Mouse (Mus musculus) liver, embryonic 14.5 days (tissue): ENCODE results near the gene Aass.

Experiments used
- CTCF ChIP-seq: IDR thresholded peaks from 2 replicates; pipeline ENCODE4 v1.5.1; 2016; ENCODE audit warnings: antibody characterized with exemption, low read depth, control low read depth
- EP300 ChIP-seq: IDR thresholded peaks from 2 replicates; pipeline ENCODE4 v1.6.1; 2016; ENCODE audit warnings: antibody characterized with exemption, low read depth

GRCm38 (mm10) chr6:23106373-23106772, 26.4 kb downstream of the Aass start:
- TF ChIP-seq CTCF (no peak), EP300 (no peak)
